Mouse (Mus musculus) B cell, adult 67 days (primary cell): ENCODE measurements around the gene Rpl23a. TPM values are rescaled to one million over a fixed set of nuclear protein-coding genes. Genes with fewer than 3 reads are reported as not detected.

Experiments used
- total RNA-seq, 2 experiments: library from RNA; stranded (reverse); gene quantifications; 4 replicates each; pipeline ENCODE4 v1.2.4; 2023

Rpl23a gene
- 1,000 to 10,000 TPM; 2,438 to 2,493 TPM for total RNA-seq

DNA sequence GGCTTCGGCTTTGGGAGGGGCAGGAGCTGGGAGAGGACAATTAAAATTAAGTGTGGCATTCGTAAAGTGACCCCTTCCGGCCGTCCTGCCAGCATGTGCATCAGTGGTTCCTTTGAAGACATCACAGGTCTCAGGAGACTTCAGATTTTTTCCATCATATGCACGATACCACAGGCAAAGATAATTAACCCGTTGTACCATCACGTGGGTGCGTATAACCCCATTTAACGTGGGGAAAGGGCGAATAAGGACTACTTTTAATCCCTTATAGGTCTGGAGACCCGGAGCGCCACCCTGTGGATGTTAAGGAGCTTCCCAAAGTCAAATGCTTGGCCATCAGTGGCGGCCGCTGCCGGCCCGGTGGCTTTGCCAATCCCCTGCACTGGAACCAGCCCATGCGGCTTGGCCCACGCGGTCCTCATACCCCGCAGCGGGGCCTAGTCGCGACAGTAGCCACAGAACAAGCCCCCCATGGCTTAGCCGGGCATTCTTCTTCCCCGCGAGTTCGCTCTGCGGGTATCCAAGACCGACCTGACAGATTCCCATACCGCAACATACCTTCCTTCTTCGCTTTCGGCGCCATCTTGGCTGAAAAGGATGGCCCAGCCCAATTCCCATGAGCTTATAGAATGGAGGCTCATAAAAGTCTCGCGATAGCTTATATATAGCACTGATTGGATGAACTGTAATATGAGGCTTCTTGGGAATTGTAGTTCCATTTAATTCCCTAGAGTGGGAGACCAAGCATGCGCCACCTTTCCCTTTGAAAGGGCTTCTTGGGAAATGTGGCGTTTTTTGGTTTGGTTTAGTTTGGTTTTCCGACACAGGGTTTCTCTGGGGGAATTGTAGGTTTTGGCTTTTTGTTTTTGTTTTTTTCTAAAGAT lies at the start of gene Rpl23a:
Gene Rpl23a, minus strand, starts transcription at position 624 of the 884 bp plus-strand sequence.

GRCm38 (mm10) chr11:78193113-78193512 lies 9.7 kb upstream of the Rpl23a start, which contains the start of gene Proca1:
Gene Proca1, plus strand, starts transcription at chr11:78193392.

GRCm38 (mm10) chr11:78188331-78189233 lies 5.2 kb upstream of the Rpl23a start, which contains the start of gene Rab34:
Gene Rab34, plus strand, starts transcription at chr11:78188430.

DNA sequence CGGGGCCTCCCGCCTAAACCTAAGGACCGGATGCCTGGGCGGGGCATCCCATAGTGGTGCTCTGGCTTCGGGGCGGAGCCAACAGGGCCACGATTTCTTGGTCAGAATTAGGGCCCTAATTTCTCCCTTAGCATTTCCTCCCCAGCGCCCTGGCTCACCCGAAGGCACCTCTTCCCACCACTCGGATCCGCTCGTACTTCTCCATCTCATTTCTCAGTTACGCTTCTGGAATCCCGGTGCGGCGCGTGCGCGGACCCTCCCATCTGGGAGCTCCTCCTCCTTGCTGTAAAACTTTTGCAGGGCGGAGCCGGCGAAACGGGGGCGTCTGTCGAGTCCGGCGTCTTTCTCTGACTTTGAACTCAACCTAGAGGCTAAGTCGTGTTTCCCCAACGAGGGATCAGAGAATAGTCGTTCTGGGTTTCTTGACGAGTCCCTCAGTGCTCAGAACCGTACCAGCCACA lies 7.0 kb downstream of the Rpl23a start, which contains the start of the genes Nek8 and Tlcd1:
Gene Nek8, minus strand, starts transcription at position 274 of the 461 bp plus-strand sequence.
Gene Tlcd1, plus strand, starts transcription at position 310 of the 461 bp plus-strand sequence.

DNA sequence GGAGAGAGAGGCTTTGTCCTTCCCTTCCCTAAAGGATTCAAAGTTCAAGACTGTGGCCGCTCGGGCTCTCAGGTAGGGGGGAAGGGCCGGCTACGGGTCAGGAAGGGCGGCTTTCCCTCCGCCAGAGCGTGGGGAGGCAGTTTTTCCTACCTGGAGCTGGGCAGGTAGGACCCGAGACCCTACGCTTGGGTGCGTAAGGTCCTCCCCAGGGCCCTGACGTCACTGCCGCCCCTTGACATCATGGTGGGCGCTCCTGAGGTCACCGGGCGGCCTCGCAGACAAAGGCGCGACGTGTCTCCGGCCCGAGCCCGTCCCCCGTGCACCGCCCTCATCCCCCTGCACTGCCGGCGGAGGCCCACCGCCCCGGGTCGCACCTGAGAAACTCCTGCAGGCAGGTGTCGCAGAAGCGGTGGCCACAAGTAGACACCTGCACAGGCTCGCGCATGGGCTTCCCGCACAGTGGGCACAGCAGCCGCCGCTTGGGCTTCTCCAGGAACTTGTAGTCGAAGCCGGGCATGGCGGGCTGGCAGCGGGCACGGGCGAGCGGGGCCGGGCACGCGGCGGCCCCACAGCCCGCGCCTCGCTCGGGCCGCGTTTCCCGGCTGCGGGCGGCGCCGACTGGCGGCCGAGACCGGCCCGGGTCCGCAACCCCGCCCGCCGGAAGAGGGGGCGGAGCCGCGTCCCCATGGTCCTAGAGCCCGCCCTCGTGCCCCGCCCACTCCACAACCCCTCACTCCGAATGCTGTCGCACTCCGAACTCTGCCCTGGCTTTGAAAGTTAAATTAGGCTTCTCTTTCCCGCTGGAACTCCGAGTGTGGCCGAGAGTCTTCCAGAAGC lies 18.2 kb downstream of the Rpl23a start, which contains the start of gene Traf4:
Gene Traf4, minus strand, starts transcription at position 666 of the 837 bp plus-strand sequence.

Other genes with a start within 250 kb of the Rpl23a start
- 100 to 1,000 TPM; 152 to 154 TPM for gene Phf12, start 200.8 kb downstream of the Rpl23a start, total RNA-seq
- 1 to 10 TPM in 1 of 2 experiments, under 1 TPM in 1; 0.62 to 1.1 TPM for gene Dhrs13, start 151.3 kb downstream of the Rpl23a start, total RNA-seq
- 10 to 100 TPM; 13.1 to 17.6 TPM for gene Flot2, start 145.7 kb downstream of the Rpl23a start, total RNA-seq
- gene Eral1, start 103.2 kb downstream of the Rpl23a start, total RNA-seq: 10 to 100 TPM; 25.1 to 36.1 TPM
- 10 to 100 TPM; 17.8 to 18.0 TPM for gene Fam222b, start 88.9 kb downstream of the Rpl23a start, total RNA-seq
- gene Traf4, start 18.0 kb downstream of the Rpl23a start, total RNA-seq: 10 to 100 TPM; 50.9 to 57.5 TPM
- gene Nek8, start 6.9 kb downstream of the Rpl23a start, total RNA-seq: 10 to 100 TPM; 18.8 to 31.9 TPM
- 1 to 10 TPM; 1.9 to 3.2 TPM for gene Tlcd1, start 6.9 kb downstream of the Rpl23a start, total RNA-seq
- not detected for gene Rab34, start 4.8 kb upstream of the Rpl23a start, total RNA-seq
- gene Proca1, start 9.8 kb upstream of the Rpl23a start, total RNA-seq: not detected
- 10 to 100 TPM; 61.6 to 62.6 TPM for gene Sdf2, start 62.2 kb upstream of the Rpl23a start, total RNA-seq
- 10 to 100 TPM; 71.7 to 73.7 TPM for gene Supt6, start 62.4 kb upstream of the Rpl23a start, total RNA-seq
- 100 to 1,000 TPM; 133 to 141 TPM for gene 2610507B11Rik, start 78.2 kb upstream of the Rpl23a start, total RNA-seq
- 1 to 10 TPM; 2.7 to 4.4 TPM for gene BC030499, start 107.3 kb upstream of the Rpl23a start, total RNA-seq
- 1 to 10 TPM; 2.3 to 3.7 TPM for gene Spag5, start 117.9 kb upstream of the Rpl23a start, total RNA-seq
- 10 to 100 TPM; 45.7 to 48.3 TPM for gene Aldoc, start 139.4 kb upstream of the Rpl23a start, total RNA-seq
- gene Pigs, start 144.8 kb upstream of the Rpl23a start, total RNA-seq: 10 to 100 TPM; 58.7 to 61.3 TPM
- 10 to 100 TPM; 58.2 to 68.7 TPM for gene Unc119, start 159.9 kb upstream of the Rpl23a start, total RNA-seq
- not detected for gene Foxn1, start 203.0 kb upstream of the Rpl23a start, total RNA-seq
- not detected for gene Slc13a2, start 238.6 kb upstream of the Rpl23a start, total RNA-seq